Mouse (Mus musculus): ENCODE measurements around the gene Bud31. TPM values are rescaled to one million over a fixed set of nuclear protein-coding genes. Genes with fewer than 3 reads are reported as not detected.

Bud31 gene
- total RNA-seq, 4 experiments from 2014 or later, result 67.8 to 76.8 (median 73.0) TPM

Other genes starting within 250 kb of the Bud31 start
- 10 to 100 TPM; 29.7 to 35.4 (median 31.0) TPM for gene Smurf1, start 174.5 kb upstream of the Bud31 start, total RNA-seq (2022)
- gene Gm4871, start 107.6 kb upstream of the Bud31 start, total RNA-seq (2022), result not detected
- gene 1700018F24Rik, start 97.4 kb upstream of the Bud31 start, total RNA-seq (2022), result not detected
- 100 to 1,000 TPM; 223 to 245 (median 243) TPM for gene Arpc1a, start 56.5 kb upstream of the Bud31 start, total RNA-seq (2022)
- gene Kpna7, start 56.3 kb upstream of the Bud31 start, total RNA-seq (2022), result not detected
- 10 to 100 TPM; 16.9 to 66.2 (median 37.8) TPM for gene Arpc1b, start 26.1 kb upstream of the Bud31 start, total RNA-seq (2022)
- gene Pdap1, start 124 bp upstream of the Bud31 start, total RNA-seq (2022), result 10 to 100 TPM; 70.8 to 100.0 (median 83.5) TPM
- 10 to 100 TPM; 19.1 to 28.7 (median 24.0) TPM for gene Ptcd1, start 26.7 kb downstream of the Bud31 start, total RNA-seq (2022)
- 10 to 100 TPM; 24.9 to 30.7 (median 25.6) TPM for gene Cpsf4, start 26.9 kb downstream of the Bud31 start, total RNA-seq (2022)
- 100 to 1,000 TPM; 217 to 378 (median 300) TPM for gene Atp5j2, start 51.7 kb downstream of the Bud31 start, total RNA-seq (2022)
- gene Zkscan14, start 61.5 kb downstream of the Bud31 start, total RNA-seq (2022), result 10 to 100 TPM; 11.9 to 14.0 (median 12.9) TPM
- gene Zkscan5, start 64.2 kb downstream of the Bud31 start, total RNA-seq (2022), result 10 to 100 TPM; 10.2 to 12.4 (median 10.6) TPM
- gene Zfp655, start 91.4 kb downstream of the Bud31 start, total RNA-seq (2022), result 10 to 100 TPM; 29.7 to 30.8 (median 30.4) TPM
- gene Zscan25, start 140.1 kb downstream of the Bud31 start, total RNA-seq (2022), result 10 to 100 TPM; 18.2 to 25.7 (median 22.3) TPM
- gene Cyp3a57, start 204.9 kb downstream of the Bud31 start, total RNA-seq (2022), result under 1 TPM in 2 of 4 experiments, not detected in 2; 0.32 to 0.43 TPM

Data from layer of hippocampus, adult 8-10 months (tissue).